Mouse (Mus musculus) layer of hippocampus, postnatal 10 days (tissue): ENCODE data around the gene Klrg2. TPM values are rescaled to one million over a fixed set of nuclear protein-coding genes. Genes with fewer than 3 reads are reported as not detected.
"Not testable (repeated sequence)": the region's sequence is repeated elsewhere in the genome, so short reads cannot be mapped to it uniquely, and the experiment has no call there.

Experiments
- DNase-seq, 2 experiments: peaks; one replicate each; pipeline ENCODE4 v3.0.0; 2021; ENCODE audit warnings: low spot score in 2 of 2
- long read RNA-seq: library from polyadenylated mRNA; stranded (forward); transcript quantifications from one replicate; pipeline ENCODE4 v2.0.0, GENCODE M21; 2023
- total RNA-seq, 2 experiments: library from RNA; stranded (reverse); gene quantifications; 2 replicates each; pipeline ENCODE4 v1.2.3; 2021

Klrg2 gene
- 1 to 10 TPM; 1.0 to 1.1 TPM for total RNA-seq
- long read RNA-seq, partial matches to known transcripts, result 0 of 1 reads
- long read RNA-seq, other reads (novel, unspliced or antisense), result 1 of 1 reads

- peak in 1 of 2 experiments; percentile 32 for DNase-seq
These were observed at the start of gene Klrg2 for GRCm38 (mm10) chr6:38636852-38637618. Klrg2 (minus strand) TSS chr6:38637242.

GRCm38 (mm10) chr6:38682532-38682931, 45.5 kb upstream of the Klrg2 start:
- no peak for DNase-seq

- no peak for DNase-seq
These were observed 40.6 kb upstream of the Klrg2 start for GRCm38 (mm10) chr6:38677629-38678028.

GRCm38 (mm10) chr6:38676723-38677122, 39.7 kb upstream of the Klrg2 start:
- no peak for DNase-seq

- DNase-seq, result no peak
These were observed 39.2 kb upstream of the Klrg2 start for GRCm38 (mm10) chr6:38676217-38676616.

- no peak for DNase-seq
These were observed 35.0 kb upstream of the Klrg2 start for GRCm38 (mm10) chr6:38672011-38672410.

- DNase-seq, result no peak
These were observed 34.2 kb upstream of the Klrg2 start for GRCm38 (mm10) chr6:38671270-38671669.

- DNase-seq, result not testable (repeated sequence)
These were observed 33.4 kb upstream of the Klrg2 start for GRCm38 (mm10) chr6:38670488-38670887.

- no peak for DNase-seq
These were observed 32.5 kb upstream of the Klrg2 start for GRCm38 (mm10) chr6:38669580-38669979.

GRCm38 (mm10) chr6:38662714-38663615, 25.9 kb upstream of the Klrg2 start, which contains the start of gene Clec2l:
Clec2l (plus strand) TSS chr6:38663069.
- peak; percentile 46 to 59 for DNase-seq

- no peak for DNase-seq
These were observed 24.6 kb upstream of the Klrg2 start for GRCm38 (mm10) chr6:38661626-38662025.

GRCm38 (mm10) chr6:38650263-38650937, 13.4 kb upstream of the Klrg2 start:
- peak; percentile 75 to 77 for DNase-seq

- no peak for DNase-seq
These were observed 12.5 kb upstream of the Klrg2 start for GRCm38 (mm10) chr6:38649545-38649944.

- DNase-seq, result no peak
These were observed 6.0 kb upstream of the Klrg2 start for GRCm38 (mm10) chr6:38643039-38643438.

- DNase-seq, result no peak
These were observed 5.6 kb upstream of the Klrg2 start for GRCm38 (mm10) chr6:38642593-38642992.

- DNase-seq, result no peak
These were observed 4.6 kb upstream of the Klrg2 start for GRCm38 (mm10) chr6:38641645-38642044.

- no peak for DNase-seq
These were observed 4.2 kb upstream of the Klrg2 start for GRCm38 (mm10) chr6:38641228-38641627.

GRCm38 (mm10) chr6:38640401-38640800, 3.4 kb upstream of the Klrg2 start:
- no peak for DNase-seq

- DNase-seq, result peak in 1 of 2 experiments; percentile 35
These were observed 846 bp downstream of the Klrg2 start for GRCm38 (mm10) chr6:38635941-38636851.

- no peak for DNase-seq
These were observed 2.6 kb downstream of the Klrg2 start for GRCm38 (mm10) chr6:38634461-38634860.
